Mouse (Mus musculus) liver, embryonic 14.5 days (tissue): ENCODE data around the gene Gnaq. TPM values are rescaled to one million over a fixed set of nuclear protein-coding genes. Genes with fewer than 3 reads are reported as not detected.

ENCODE experiments used
- ATAC-seq: fragments of 200-750 bp; cut with Nextera tagmentation; 2 replicates; pipeline ENCODE4 v1.8.0; 2017; ENCODE audit warnings: moderate number of reproducible peaks, mild to moderate bottlenecking, moderate library complexity; ENCODE audit not compliant: insufficient read depth
- DNase-seq, 3 experiments: peaks; one replicate each; pipeline ENCODE4 v3.0.0-alpha.2; 2012 to 2013; ENCODE audit warnings: low read depth in 3 of 3, low spot score in 3 of 3
- H3K27ac ChIP-seq: fragments of 300-500 bp; sonication (generic); 2 replicates; pipeline ENCODE4 v1.5.1; 2014; ENCODE audit warnings: moderate library complexity, mild to moderate bottlenecking, control low read depth, inconsistent platforms
- H3K27me3 ChIP-seq: fragments of 300-500 bp; sonication (generic); 2 replicates; pipeline ENCODE4 v1.6.1; 2014; ENCODE audit warnings: mild to moderate bottlenecking, low read length, moderate library complexity; ENCODE audit not compliant: control insufficient read depth, insufficient read depth
- H3K36me3 ChIP-seq: fragments of 300-500 bp; sonication (generic); replicated peaks from 2 replicates; pipeline ENCODE4 v1.6.1; 2014; ENCODE audit warnings: low read depth; ENCODE audit not compliant: control insufficient read depth, insufficient read depth
- H3K4me1 ChIP-seq, 2 experiments: fragments of 200-500 bp in 1 of 2; fragments of 300-500 bp in 1 of 2; sonication (generic) in 1 of 2; replicated peaks; 2 replicates each; pipeline ENCODE4 v1.6.1; 2012 to 2014; ENCODE audit warnings: antibody characterized with exemption in 1 of 2, inconsistent platforms in 1 of 2, low read length in 1 of 2; ENCODE audit not compliant: control insufficient read depth in 2 of 2, insufficient read depth in 2 of 2
- H3K4me2 ChIP-seq: fragments of 300-500 bp; sonication (generic); 2 replicates; pipeline ENCODE4 v1.6.1; 2014; ENCODE audit warnings: low read depth, mild to moderate bottlenecking, control low read depth, moderate library complexity
- H3K4me3 ChIP-seq, 2 experiments: fragments of 200-500 bp in 1 of 2; fragments of 300-500 bp in 1 of 2; sonication (generic) in 1 of 2; 2 replicates each; pipeline ENCODE4 v1.5.1; 2012 to 2014; ENCODE audit warnings: low read depth in 2 of 2, low read length in 2 of 2, mild to moderate bottlenecking in 2 of 2, control low read depth in 1 of 2, inconsistent platforms in 1 of 2, moderate library complexity in 1 of 2; ENCODE audit not compliant: insufficient read depth in 1 of 2
- H3K9ac ChIP-seq: fragments of 300-500 bp; sonication (generic); replicated peaks from 2 replicates; pipeline ENCODE4 v1.6.1; 2014; ENCODE audit warnings: mild to moderate bottlenecking, control low read depth, moderate library complexity
- H3K9me3 ChIP-seq: fragments of 300-500 bp; sonication (generic); 2 replicates; pipeline ENCODE4 v1.6.1; 2016; ENCODE audit warnings: low read length, mixed read lengths; ENCODE audit not compliant: control insufficient read depth
- CTCF ChIP-seq: IDR thresholded peaks from 2 replicates; pipeline ENCODE4 v1.5.1; 2016; ENCODE audit warnings: antibody characterized with exemption, low read depth, control low read depth
- EP300 ChIP-seq: IDR thresholded peaks from 2 replicates; pipeline ENCODE4 v1.6.1; 2016; ENCODE audit warnings: antibody characterized with exemption, low read depth
- WGBS: fragments of 180-500 bp; shearing (Covaris S2); extraction: QIAGEN DNeasy Blood & Tissue Kit; methylation state at CpG from one replicate; pipeline ENCODE4 v1.1.7; 2014; ENCODE audit not compliant: insufficient replicate concordance; 5-methylcytosine and 5-hydroxymethylcytosine counted together
- microRNA-seq: library from miRNA; unstranded; fragments of <30 nt; microRNA quantifications from one replicate; pipeline ENCODE4, GENCODE M21; 2016
- polyA plus RNA-seq, 2 experiments: library from polyadenylated mRNA; depleted of rRNA in 1 of 2; stranded (reverse) in 1 of 2; unstranded in 1 of 2; fragments of >200 nt; fragmentation: Nextera tagmentation in 1 of 2; extraction: Ambion mirVana in 1 of 2; gene quantifications; 2 replicates each; pipeline versions ENCODE4 v1.2.1 to v1.2.3; 2012 to 2014

The Gnaq gene
- polyA plus RNA-seq, 2 experiments, result 1.7 to 2.7 TPM

GRCm38 (mm10) chr19:16436335-16437169 lies 303.9 kb downstream of the Gnaq start:
- H3K4me2 ChIP-seq, result peak overlapping the region; percentile 78
- TF ChIP-seq EP300, result no peak
- TF ChIP-seq CTCF, result no peak
- H3K9ac ChIP-seq, result no peak overlapping the region; the same call in 1 of the 2 replicates
- DNase-seq, result no peak
- H3K9me3 ChIP-seq, result no peaks in the 10 kb centered on the region
- 4% methylated on average over 61 of the region's 61 CpGs for WGBS
- H3K27me3 ChIP-seq, result peaks cover 13% of the 10 kb centered on the region
- peak overlapping the region; percentile 39 to 49 for H3K4me3 ChIP-seq
- ATAC-seq, result peak; percentile 29; the same call in 1 of the 2 replicates
- H3K36me3 ChIP-seq, result no peaks in the 10 kb centered on the region
- no peak overlapping the region for H3K27ac ChIP-seq
- 0 out of 4 replicates have a peak, but pooled peaks cover 0 to 2% of the 10 kb centered on the region in 2 experiments for H3K4me1 ChIP-seq

Small RNA genes lying within 50 kb of the gene (microRNA-seq; reads per million reads assigned to microRNA genes)
- gene Mir496b, result not detected

Other genes starting within 250 kb of the Gnaq start
- gene Psat1, start 185.5 kb upstream of the Gnaq start, polyA plus RNA-seq (2012; rRNA removed), result 65.5 and 82.3 TPM in 2 replicates
- gene Psat1, start 185.5 kb upstream of the Gnaq start, polyA plus RNA-seq (2014; fragmentation: Nextera tagmentation; extraction: Ambion mirVana), result 131 and 148 TPM in 2 replicates
- gene Cep78, start 147.8 kb upstream of the Gnaq start, polyA plus RNA-seq (2012; rRNA removed), result 3.2 and 5.1 TPM in 2 replicates
- 8.7 and 9.8 TPM in 2 replicates for gene Cep78, start 147.8 kb upstream of the Gnaq start, polyA plus RNA-seq (2014; fragmentation: Nextera tagmentation; extraction: Ambion mirVana)